Mouse (Mus musculus): ENCODE data around the gene Acaa1b. TPM values are rescaled to one million over a fixed set of nuclear protein-coding genes. Genes with fewer than 3 reads are reported as not detected.

The Acaa1b gene
- polyA plus RNA-seq, 1 experiment = 2.1 TPM

DNA sequence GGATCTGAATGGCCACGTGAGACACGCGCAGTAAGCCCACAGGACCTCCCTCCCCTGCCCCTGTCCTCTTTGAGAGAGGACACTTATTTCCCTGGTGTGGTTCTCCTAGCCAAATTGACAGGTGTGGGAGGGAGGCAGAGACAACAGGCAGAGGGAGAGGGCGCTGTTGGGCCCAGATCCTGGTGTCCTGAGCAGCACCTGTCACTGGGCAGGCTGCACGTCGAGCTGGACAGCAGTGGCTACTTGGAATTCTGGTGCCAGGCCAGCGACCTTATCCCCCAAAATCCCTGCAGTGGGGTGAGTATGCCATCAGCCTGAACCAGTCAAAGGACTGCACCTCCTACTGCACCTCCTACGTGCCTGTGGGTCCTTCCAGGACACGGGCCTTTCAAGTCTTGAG, 13.5 kb downstream of the Acaa1b start:
- TF ChIP-seq CTCF (IDR thresholded peaks at IDR 0.05; ENCODE audit: low read depth, low read length) (peak; percentile 54), EP300 (IDR thresholded peaks at IDR 0.05; ENCODE audit: insufficient read depth, low read depth, low read length) (no peak), POLR2A (IDR thresholded peaks at IDR 0.05; ENCODE audit: insufficient read depth, low read length) (no peak)
- H3K27me3 ChIP-seq (ENCODE audit: control insufficient read depth, insufficient read depth, low read length, poor library complexity, severe bottlenecking) = no peaks in the 10 kb centered on the region

DNA sequence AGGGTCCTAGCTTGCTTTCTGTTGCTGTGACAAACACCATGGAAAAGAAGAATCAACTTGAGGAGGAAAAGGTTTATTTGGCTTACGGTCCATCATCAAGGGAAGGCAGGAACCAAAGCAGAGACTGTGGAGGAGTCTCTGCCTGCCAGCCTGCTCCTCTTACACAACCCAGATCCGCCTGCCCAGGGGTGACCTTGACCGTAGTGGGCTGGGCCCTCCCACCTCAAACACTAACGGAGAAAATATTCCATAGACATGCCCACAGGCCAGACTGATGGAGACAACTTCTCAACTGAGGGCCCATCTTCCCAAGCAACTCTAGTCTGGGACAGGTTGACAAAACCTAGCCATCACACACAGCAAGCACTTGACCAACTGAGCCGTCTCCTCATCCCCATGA, 14.8 kb downstream of the Acaa1b start:
- Histone ChIP-seq H3K9ac (ENCODE audit: low read depth, poor library complexity, severe bottlenecking) (no peak overlapping the region), H3K27ac (ENCODE audit: insufficient read depth, low read length) (no peak overlapping the region), H3K4me3 (ENCODE audit: low read depth, low read length) (no peak overlapping the region), H3K27me3 (ENCODE audit: control insufficient read depth, insufficient read depth, low read length, poor library complexity, severe bottlenecking) (no peaks in the 10 kb centered on the region), H3K4me1 (ENCODE audit: control insufficient read depth, insufficient read depth, low read length) (no peaks in the 10 kb centered on the region), H3K9me3 (replicated peaks; ENCODE audit: control insufficient read depth, insufficient read depth, low read length, poor library complexity, severe bottlenecking) (no peaks in the 10 kb centered on the region), H3K36me3 (ENCODE audit: control insufficient read depth, insufficient read depth, low read length, poor library complexity, severe bottlenecking) (no peaks in the 10 kb centered on the region)
- TF ChIP-seq EP300 (IDR thresholded peaks at IDR 0.05; ENCODE audit: insufficient read depth, low read depth, low read length) (no peak), CTCF (IDR thresholded peaks at IDR 0.05; ENCODE audit: low read depth, low read length) (no peak), POLR2A (IDR thresholded peaks at IDR 0.05; ENCODE audit: insufficient read depth, low read length) (no peak)

More for the DNA sequence above, 13.5 kb downstream of the Acaa1b start:
- no peaks in the 10 kb centered on the region for H3K36me3 ChIP-seq (ENCODE audit: control insufficient read depth, insufficient read depth, low read length, poor library complexity, severe bottlenecking)
- no peak overlapping the region for H3K27ac ChIP-seq (ENCODE audit: insufficient read depth, low read length)
- H3K9me3 ChIP-seq (replicated peaks; ENCODE audit: control insufficient read depth, insufficient read depth, low read length, poor library complexity, severe bottlenecking) = no peaks in the 10 kb centered on the region
- H3K4me1 ChIP-seq (ENCODE audit: control insufficient read depth, insufficient read depth, low read length) = no peaks in the 10 kb centered on the region
- H3K9ac ChIP-seq (ENCODE audit: low read depth, poor library complexity, severe bottlenecking) = no peak overlapping the region
- no peak overlapping the region for H3K4me3 ChIP-seq (ENCODE audit: low read depth, low read length)

DNA sequence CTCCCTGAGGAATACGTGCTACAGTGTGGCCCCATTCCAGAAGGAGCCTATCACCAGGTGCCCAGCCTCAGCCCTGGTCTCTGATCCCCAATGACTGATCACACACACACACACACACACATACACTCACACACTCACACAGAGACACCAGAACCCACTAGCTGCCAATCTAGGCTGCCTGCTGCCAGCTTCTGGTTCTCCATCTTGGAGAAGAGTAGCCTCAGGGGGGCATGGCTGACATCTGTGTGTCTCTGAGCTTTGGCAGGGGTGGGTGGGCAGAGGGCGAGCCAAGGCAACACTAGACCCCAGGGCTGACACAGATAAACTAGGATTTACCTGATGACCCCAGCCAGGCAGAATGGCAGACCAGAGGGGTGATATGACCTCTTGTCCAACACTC, 18.1 kb downstream of the Acaa1b start:
- TF ChIP-seq CTCF (IDR thresholded peaks at IDR 0.05; ENCODE audit: low read depth, low read length) (no peak), POLR2A (IDR thresholded peaks at IDR 0.05; ENCODE audit: insufficient read depth, low read length) (no peak), EP300 (IDR thresholded peaks at IDR 0.05; ENCODE audit: insufficient read depth, low read depth, low read length) (no peak)
- Histone ChIP-seq H3K9me3 (replicated peaks; ENCODE audit: control insufficient read depth, insufficient read depth, low read length, poor library complexity, severe bottlenecking) (no peaks in the 10 kb centered on the region), H3K27ac (ENCODE audit: insufficient read depth, low read length) (no peak overlapping the region), H3K4me3 (ENCODE audit: low read depth, low read length) (no peak overlapping the region), H3K4me1 (ENCODE audit: control insufficient read depth, insufficient read depth, low read length) (no peaks in the 10 kb centered on the region), H3K27me3 (ENCODE audit: control insufficient read depth, insufficient read depth, low read length, poor library complexity, severe bottlenecking) (no peaks in the 10 kb centered on the region), H3K36me3 (ENCODE audit: control insufficient read depth, insufficient read depth, low read length, poor library complexity, severe bottlenecking) (no peaks in the 10 kb centered on the region), H3K9ac (ENCODE audit: low read depth, poor library complexity, severe bottlenecking) (no peak overlapping the region)

DNA sequence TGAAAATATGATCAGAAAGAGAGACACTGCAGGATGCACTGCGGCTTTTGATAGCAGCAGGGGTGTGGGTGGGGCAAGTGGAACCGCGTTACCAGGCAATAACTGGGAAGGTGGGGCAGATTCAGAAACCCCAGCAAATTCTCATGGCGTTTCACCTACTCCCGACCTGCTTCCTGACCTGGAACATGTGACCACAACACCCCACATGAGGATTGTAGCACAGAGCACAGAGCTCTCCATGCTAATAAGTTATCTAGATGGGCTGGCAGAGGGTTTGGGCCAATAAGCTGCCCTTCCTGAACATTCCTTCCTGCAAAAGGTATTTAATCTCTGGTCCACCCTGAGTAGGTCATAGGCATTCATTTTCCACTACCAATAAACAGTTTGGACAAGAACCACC, 26.2 kb downstream of the Acaa1b start:
- Histone ChIP-seq H3K27ac (ENCODE audit: insufficient read depth, low read length) (no peak overlapping the region), H3K9ac (ENCODE audit: low read depth, poor library complexity, severe bottlenecking) (no peak overlapping the region), H3K27me3 (ENCODE audit: control insufficient read depth, insufficient read depth, low read length, poor library complexity, severe bottlenecking) (no peaks in the 10 kb centered on the region), H3K4me1 (ENCODE audit: control insufficient read depth, insufficient read depth, low read length) (no peaks in the 10 kb centered on the region), H3K9me3 (replicated peaks; ENCODE audit: control insufficient read depth, insufficient read depth, low read length, poor library complexity, severe bottlenecking) (no peaks in the 10 kb centered on the region), H3K36me3 (ENCODE audit: control insufficient read depth, insufficient read depth, low read length, poor library complexity, severe bottlenecking) (no peaks in the 10 kb centered on the region), H3K4me3 (ENCODE audit: low read depth, low read length) (no peak overlapping the region)
- TF ChIP-seq CTCF (IDR thresholded peaks at IDR 0.05; ENCODE audit: low read depth, low read length) = no peak
- no peak for TF ChIP-seq POLR2A (IDR thresholded peaks at IDR 0.05; ENCODE audit: insufficient read depth, low read length)
- TF ChIP-seq EP300 (IDR thresholded peaks at IDR 0.05; ENCODE audit: insufficient read depth, low read depth, low read length) = no peak

DNA sequence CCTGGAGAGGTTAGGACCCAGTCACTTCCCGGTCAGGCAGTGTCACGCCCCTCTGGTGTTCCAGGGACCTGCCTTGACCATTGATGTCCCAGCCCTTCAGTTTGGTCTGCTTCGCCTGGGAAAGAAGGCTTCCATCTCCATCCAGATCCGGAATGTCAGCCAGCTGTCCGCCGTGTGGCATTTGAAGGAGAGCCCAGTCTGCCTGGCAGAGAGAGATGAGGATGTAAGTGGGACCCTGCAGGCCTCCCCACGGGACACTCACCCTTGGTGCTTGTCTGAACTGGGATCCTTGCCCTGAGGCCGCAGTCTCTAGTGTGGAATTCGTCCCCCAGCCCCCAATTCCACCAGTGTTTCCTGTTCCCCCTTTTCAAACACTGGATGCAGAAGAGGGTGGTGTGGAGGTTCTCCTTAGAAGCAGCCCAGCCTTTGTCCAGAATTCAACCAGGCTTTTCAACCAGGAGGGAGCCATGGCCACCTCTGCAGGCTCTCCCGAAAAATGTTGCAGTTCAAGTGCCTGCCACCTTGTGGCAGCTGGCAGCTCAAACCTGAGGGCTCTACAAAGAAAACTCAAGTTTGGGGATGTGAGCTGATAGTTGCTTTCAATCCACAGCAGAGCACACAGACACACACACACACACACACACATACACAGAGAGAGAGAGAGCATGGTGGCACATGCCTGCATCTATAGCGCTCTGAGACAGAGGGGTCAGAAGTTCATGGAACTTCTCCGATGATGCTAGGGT, 28.3 kb downstream of the Acaa1b start:
- H3K4me1 ChIP-seq (ENCODE audit: control insufficient read depth, insufficient read depth, low read length) = no peaks in the 10 kb centered on the region

DNA sequence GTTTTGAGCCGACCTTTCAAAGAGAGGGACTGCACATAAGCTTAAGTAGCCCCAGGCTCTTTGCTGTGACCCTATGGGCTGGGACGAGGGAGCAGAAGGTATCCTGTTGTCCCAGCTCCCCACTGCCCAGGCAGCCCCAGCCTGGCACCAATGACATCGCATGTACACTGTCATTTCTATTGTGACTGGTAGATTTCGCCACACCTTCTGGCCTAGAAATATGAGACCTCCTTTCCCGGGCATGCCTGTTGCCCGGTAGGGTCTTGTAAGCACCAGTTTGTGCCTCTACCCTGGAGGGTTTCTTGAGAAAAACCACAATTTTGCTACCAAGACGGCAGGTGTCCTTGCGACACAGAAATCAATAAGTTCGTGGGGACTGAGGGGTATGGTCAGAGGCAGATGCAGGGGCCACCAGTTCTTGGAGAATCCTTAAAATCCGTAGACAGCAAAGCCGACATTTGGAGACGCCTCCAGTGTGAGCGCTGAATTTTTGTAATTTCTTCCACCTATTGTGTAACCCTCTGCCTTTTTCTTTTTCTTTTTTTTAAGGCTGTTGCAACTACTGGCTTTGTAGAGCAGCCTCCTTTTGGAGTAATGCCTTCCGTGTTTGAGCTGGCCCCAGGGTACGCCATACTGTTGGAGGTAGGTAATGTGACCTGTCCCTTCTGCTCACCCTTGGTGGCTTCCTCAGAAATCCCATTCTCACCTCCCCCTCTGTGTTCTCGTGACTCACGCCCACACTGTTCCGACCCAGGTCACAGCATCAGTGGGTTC, 34.1 kb downstream of the Acaa1b start:
- no peak overlapping the region for H3K27ac ChIP-seq (ENCODE audit: insufficient read depth, low read length)
- TF ChIP-seq EP300 (IDR thresholded peaks at IDR 0.05; ENCODE audit: insufficient read depth, low read depth, low read length) (no peak), POLR2A (IDR thresholded peaks at IDR 0.05; ENCODE audit: insufficient read depth, low read length) (no peak), CTCF (IDR thresholded peaks at IDR 0.05; ENCODE audit: low read depth, low read length) (no peak)
- H3K9ac ChIP-seq (ENCODE audit: low read depth, poor library complexity, severe bottlenecking) = no peak overlapping the region
- no peak overlapping the region for H3K4me3 ChIP-seq (ENCODE audit: low read depth, low read length)
- no peaks in the 10 kb centered on the region for H3K36me3 ChIP-seq (ENCODE audit: control insufficient read depth, insufficient read depth, low read length, poor library complexity, severe bottlenecking)
- H3K27me3 ChIP-seq (ENCODE audit: control insufficient read depth, insufficient read depth, low read length, poor library complexity, severe bottlenecking) = no peaks in the 10 kb centered on the region
- H3K9me3 ChIP-seq (replicated peaks; ENCODE audit: control insufficient read depth, insufficient read depth, low read length, poor library complexity, severe bottlenecking) = no peaks in the 10 kb centered on the region
- no peaks in the 10 kb centered on the region for H3K4me1 ChIP-seq (ENCODE audit: control insufficient read depth, insufficient read depth, low read length)

More for the DNA sequence above, 28.3 kb downstream of the Acaa1b start:
- Histone ChIP-seq H3K27me3 (ENCODE audit: control insufficient read depth, insufficient read depth, low read length, poor library complexity, severe bottlenecking) (no peaks in the 10 kb centered on the region), H3K4me3 (ENCODE audit: low read depth, low read length) (no peak overlapping the region), H3K9ac (ENCODE audit: low read depth, poor library complexity, severe bottlenecking) (no peak overlapping the region), H3K27ac (ENCODE audit: insufficient read depth, low read length) (no peak overlapping the region), H3K9me3 (replicated peaks; ENCODE audit: control insufficient read depth, insufficient read depth, low read length, poor library complexity, severe bottlenecking) (no peaks in the 10 kb centered on the region), H3K36me3 (ENCODE audit: control insufficient read depth, insufficient read depth, low read length, poor library complexity, severe bottlenecking) (no peaks in the 10 kb centered on the region)
- TF ChIP-seq POLR2A (IDR thresholded peaks at IDR 0.05; ENCODE audit: insufficient read depth, low read length) (no peak), CTCF (IDR thresholded peaks at IDR 0.05; ENCODE audit: low read depth, low read length) (no peak), EP300 (IDR thresholded peaks at IDR 0.05; ENCODE audit: insufficient read depth, low read depth, low read length) (no peak)
